Mouse (Mus musculus) bone marrow macrophage, adult 2 months (primary cell): ENCODE measurements at regions not wholly inside any gene's neighbourhood (a gene's known extent, or its start where the extent isn't known, plus 50 kb on each side); places are given as distances from the start of the nearest gene placed in this dataset.

Source experiments
- CTCF ChIP-seq: IDR thresholded peaks from 2 replicates; pipeline ENCODE4 v1.5.1; 2012; ENCODE audit warnings: low read depth, mild to moderate bottlenecking, low read length, moderate library complexity
- POLR2A ChIP-seq: IDR thresholded peaks from 2 replicates; pipeline ENCODE4 v1.6.1; 2012; ENCODE audit warnings: mild to moderate bottlenecking, low read depth, low read length, borderline replicate concordance

DNA sequence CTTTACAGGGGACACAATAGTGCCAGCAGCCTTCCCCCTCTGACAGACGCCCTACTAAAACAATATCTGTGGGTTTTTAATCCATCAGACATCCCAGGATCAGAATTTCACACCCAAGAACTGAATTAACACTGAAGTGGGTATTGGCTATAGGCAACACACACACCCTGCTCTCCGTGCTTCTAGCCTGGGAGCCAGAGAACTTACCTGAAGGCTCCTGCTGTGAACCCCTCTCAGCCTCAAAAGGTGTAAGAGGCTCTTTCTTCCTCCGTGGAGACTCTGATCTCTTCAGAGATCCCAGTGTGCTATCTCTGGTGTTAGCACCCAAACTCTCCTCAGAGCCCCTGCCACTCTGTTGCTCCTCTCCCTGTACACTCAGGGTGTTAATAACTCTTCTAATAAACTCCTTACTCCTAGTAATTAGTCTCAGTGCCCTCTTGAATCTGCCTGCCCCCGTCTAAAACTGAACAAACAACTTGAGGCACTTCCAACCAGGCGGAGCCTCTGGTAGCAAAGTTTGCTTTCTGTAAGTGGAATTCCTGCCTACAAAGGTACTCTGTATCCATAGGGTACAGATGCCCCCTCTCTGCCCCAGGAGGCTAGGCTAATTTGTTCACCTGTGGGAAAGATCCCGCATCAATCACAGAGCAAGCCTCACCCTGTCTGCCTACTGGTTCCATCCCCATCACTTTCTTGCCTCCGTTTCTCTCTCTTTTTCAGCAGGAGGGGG is 452.9 kb upstream of the Fam19a5 start:
- TF ChIP-seq POLR2A (no peak), CTCF (no peak)
